12 mouse cellular contexts compared by ENCODE assay signal in genomic region chr2:74130141-74130588, GRCm38 (mm10).
DNase-seq lines count a peak whose midpoint lies in the region; ATAC-seq and TF ChIP-seq lines count a peak whose summit lies in the region.
"Had no signal": no experiment of that assay in that cellular context is flagged by ENCODE, and none has a peak within 500 bp of the region (broad histone marks: within the 10 kb centered on the region; RNA-seq: fewer than 3 reads in every experiment).

No protein-coding gene starts in this region.

- peaks cover 21% of the 10 kb centered on the region for H3K27me3 ChIP-seq in lung, embryonic 16.5 days (ENCODE audit: control insufficient read depth, insufficient read depth, low read depth, low read length)
- peaks cover 10% of the 10 kb centered on the region; the same call in 1 of the 2 replicates for H3K27me3 ChIP-seq in forebrain, embryonic 13.5 days
- peaks cover 29% of the 10 kb centered on the region for H3K27me3 ChIP-seq in limb, embryonic 13.5 days
- H3K27me3 ChIP-seq in liver, postnatal 0 days (ENCODE audit: insufficient read depth, low read length) = peaks cover 13% of the 10 kb centered on the region; the same call in 1 of the 2 replicates

- no peak for TF ChIP-seq CTCF in liver, postnatal 0 days (IDR thresholded peaks at IDR 0.05; ENCODE audit: low read depth)

- TF ChIP-seq EP300 in liver, postnatal 0 days (IDR thresholded peaks at IDR 0.05; ENCODE audit: low read depth) = no peak

- WGBS in lung, embryonic 16.5 days = 18% methylated on average over 8 of the region's 8 CpGs
- 3% methylated on average over 8 of the region's 8 CpGs for WGBS in forebrain, embryonic 13.5 days
- 17% methylated on average over 8 of the region's 8 CpGs for WGBS in limb, embryonic 13.5 days
- 32% methylated on average over 8 of the region's 8 CpGs for WGBS in liver, postnatal 0 days (ENCODE audit: insufficient replicate concordance)

- DNase-seq in lung, postnatal 4 days = no peak
- peak; percentile 52 for DNase-seq in retina, embryonic 14.5 days (ENCODE audit: low spot score)
- no peak for DNase-seq in left cerebral cortex, adult 9 months (ENCODE audit: low spot score in 2 of 2)
- DNase-seq in liver, postnatal 0 days = no peak
- no peak for DNase-seq in c-Kit-positive CD71-positive TER-119-positive erythroid progenitor cells, embryonic 14.5 days (ENCODE audit: low spot score)
- DNase-seq: adrenal gland, adult 8-10 months; cerebellum, postnatal 14 days; lung, adult 2 months had no signal

- no peak overlapping the region for H3K27ac ChIP-seq in lung, embryonic 16.5 days (ENCODE audit: low read length)
- peak overlapping the region; percentile 68 for H3K27ac ChIP-seq in forebrain, embryonic 13.5 days
- H3K27ac ChIP-seq in limb, embryonic 13.5 days = no peak overlapping the region
- H3K27ac ChIP-seq in liver, postnatal 0 days (ENCODE audit: low read depth) = no peak overlapping the region

- no peak for ATAC-seq in lung, embryonic 16.5 days (ENCODE audit: low read depth)
- ATAC-seq in forebrain, embryonic 13.5 days = peak; percentile 42; the same call in 1 of the 2 replicates
- ATAC-seq in limb, embryonic 13.5 days (ENCODE audit: low FRiP score, low read depth) = no peak
- no peak for ATAC-seq in liver, postnatal 0 days

- no peak overlapping the region for H3K4me3 ChIP-seq in lung, embryonic 16.5 days (ENCODE audit: low read length)
- H3K4me3 ChIP-seq in forebrain, embryonic 13.5 days = peak overlapping the region; percentile 32
- H3K4me3 ChIP-seq in limb, embryonic 13.5 days = no peak overlapping the region
- H3K4me3 ChIP-seq in liver, postnatal 0 days (ENCODE audit: low read depth, low read length) = no peak overlapping the region

- no peak overlapping the region for H3K9ac ChIP-seq in lung, embryonic 16.5 days (ENCODE audit: low read length)
- H3K9ac ChIP-seq in forebrain, embryonic 13.5 days = no peak overlapping the region
- no peak overlapping the region for H3K9ac ChIP-seq in limb, embryonic 13.5 days
- H3K9ac ChIP-seq in liver, postnatal 0 days (replicated peaks) = no peak overlapping the region

- H3K36me3 ChIP-seq in lung, embryonic 16.5 days (ENCODE audit: control insufficient read depth, insufficient read depth, low read length) = no peaks in the 10 kb centered on the region
- no peaks in the 10 kb centered on the region for H3K36me3 ChIP-seq in forebrain, embryonic 13.5 days (ENCODE audit: poor library complexity, severe bottlenecking)
- no peaks in the 10 kb centered on the region for H3K36me3 ChIP-seq in limb, embryonic 13.5 days
- H3K36me3 ChIP-seq in liver, postnatal 0 days (replicated peaks; ENCODE audit: insufficient read depth, low read length) = no peaks in the 10 kb centered on the region
- H3K36me3 ChIP-seq: G1E had no signal

- H3K9me3 ChIP-seq in lung, embryonic 16.5 days (ENCODE audit: control insufficient read depth, low read length) = no peaks in the 10 kb centered on the region
- H3K9me3 ChIP-seq in forebrain, embryonic 13.5 days (replicated peaks) = no peaks in the 10 kb centered on the region
- no peaks in the 10 kb centered on the region for H3K9me3 ChIP-seq in limb, embryonic 13.5 days
- no peaks in the 10 kb centered on the region for H3K9me3 ChIP-seq in liver, postnatal 0 days (ENCODE audit: low read length)
- H3K9me3 ChIP-seq: G1E had no signal

- peaks cover 9% of the 10 kb centered on the region for H3K4me1 ChIP-seq in lung, embryonic 16.5 days (replicated peaks; ENCODE audit: control insufficient read depth, insufficient read depth, low read length)
- peaks cover 47% of the 10 kb centered on the region for H3K4me1 ChIP-seq in forebrain, embryonic 13.5 days
- H3K4me1 ChIP-seq in limb, embryonic 13.5 days = peaks cover 34% of the 10 kb centered on the region
- no peaks in the 10 kb centered on the region for H3K4me1 ChIP-seq in liver, postnatal 0 days (ENCODE audit: insufficient read depth)

- peak overlapping the region; percentile 3; the same call in 1 of the 2 replicates for H3K4me2 ChIP-seq in lung, embryonic 16.5 days (ENCODE audit: low read depth, low read length)
- peak overlapping the region; percentile 66 for H3K4me2 ChIP-seq in forebrain, embryonic 13.5 days
- H3K4me2 ChIP-seq in limb, embryonic 13.5 days (replicated peaks) = peak overlapping the region; percentile 67
- H3K4me2 ChIP-seq in liver, postnatal 0 days (ENCODE audit: low read depth, low read length) = no peak overlapping the region
